Mouse (Mus musculus) cerebellum, adult 2 months (tissue): Measurements from ENCODE around the gene Rps7. TPM values are rescaled to one million over a fixed set of nuclear protein-coding genes. Genes with fewer than 3 reads are reported as not detected.

Experiments used
- DNase-seq, 2 experiments: peaks; one replicate each; pipeline ENCODE4 v3.0.0; 2021
- H3K27ac ChIP-seq: fragments of 200-500 bp; 2 replicates; pipeline ENCODE4 v1.5.1; 2012; ENCODE audit warnings: low read length, control low read depth, inconsistent platforms; ENCODE audit not compliant: insufficient read depth
- H3K27me3 ChIP-seq: fragments of 200-500 bp; 2 replicates; pipeline ENCODE4 v1.6.1; 2012; ENCODE audit warnings: inconsistent platforms, mild to moderate bottlenecking, low read length, moderate library complexity; ENCODE audit not compliant: control insufficient read depth, insufficient read depth
- H3K4me1 ChIP-seq: fragments of 200-500 bp; 2 replicates; pipeline ENCODE4 v1.6.1; 2011; ENCODE audit warnings: low read length; ENCODE audit not compliant: control insufficient read depth, insufficient read depth
- H3K4me3 ChIP-seq: fragments of 200-500 bp; replicated peaks from 2 replicates; pipeline ENCODE3; 2011; ENCODE audit warnings: mild to moderate bottlenecking, low read depth, low read length, control low read depth; ENCODE audit not compliant: insufficient read depth
- CTCF ChIP-seq: fragments of 200-500 bp; IDR thresholded peaks from 2 replicates; pipeline ENCODE4 v1.5.1; 2011; ENCODE audit warnings: low read depth, mild to moderate bottlenecking, control low read depth, low read length, moderate library complexity, borderline replicate concordance; ENCODE audit not compliant: insufficient read depth
- POLR2A ChIP-seq: fragments of 200-500 bp; IDR thresholded peaks from 2 replicates; pipeline ENCODE4 v1.6.1; 2011; ENCODE audit warnings: low read length, control low read depth, borderline replicate concordance; ENCODE audit not compliant: insufficient read depth
- WGBS: fragments of 180-500 bp; shearing (Covaris S2); methylation state at CpG from one replicate; pipeline ENCODE4 v1.1.7; 2018; 5-methylcytosine and 5-hydroxymethylcytosine counted together
- polyA plus RNA-seq: library from polyadenylated mRNA; depleted of rRNA; stranded (reverse); fragments of >200 nt; gene quantifications from 2 replicates; pipeline ENCODE4 v1.2.3, GENCODE M21; 2012

Rps7 gene
- polyA plus RNA-seq, 1 experiment = 310 TPM

DNA sequence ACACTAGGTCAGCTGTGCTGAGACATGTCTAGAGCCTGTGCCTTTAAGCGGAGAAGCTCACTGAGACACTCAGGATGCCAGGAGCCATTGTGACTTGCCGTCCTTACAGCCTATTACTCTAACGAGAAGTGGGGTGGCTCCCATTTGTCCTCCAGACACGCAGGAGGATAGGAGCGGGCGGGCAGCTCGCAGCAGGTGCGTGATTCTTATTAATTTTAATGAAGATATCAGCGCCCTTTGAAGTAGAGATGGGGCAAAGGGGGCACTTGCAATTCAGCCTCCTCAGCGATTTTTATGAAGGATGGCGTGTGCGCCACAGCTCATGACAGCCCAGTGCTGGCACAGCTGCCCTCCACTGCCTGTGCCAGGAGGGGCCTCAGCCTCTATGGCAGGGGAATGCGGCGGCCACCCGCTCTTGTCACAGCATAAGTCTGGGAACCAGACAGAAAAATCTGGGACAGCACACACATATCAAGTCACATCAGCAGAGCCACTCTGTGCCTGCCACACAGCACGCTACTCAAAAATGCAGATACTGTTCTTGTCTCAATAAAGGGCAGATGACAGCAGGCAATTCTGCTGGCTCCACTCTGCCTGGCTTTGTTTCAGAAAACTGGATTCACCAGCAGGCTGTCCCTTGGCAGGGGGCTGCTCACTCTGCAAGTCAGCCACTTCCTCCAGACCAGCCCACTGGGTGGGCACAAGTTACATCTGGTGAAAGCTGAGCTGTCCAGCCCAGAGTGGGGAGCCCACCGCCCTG is 28.0 kb downstream of the Rps7 start:
- no peaks in the 10 kb centered on the region for H3K27me3 ChIP-seq
- TF ChIP-seq POLR2A (peak; percentile 20; the same call in 1 of the 2 replicates), CTCF (no peak)
- H3K27ac ChIP-seq = 0 out of 2 replicates have a peak overlapping the region, but pooled peaks have one; percentile 3
- H3K4me3 ChIP-seq = peak overlapping the region; percentile 48
- peak; percentile 54 to 62 for DNase-seq
- WGBS = 6% methylated on average over 17 of the region's 17 CpGs
- peaks cover 11% of the 10 kb centered on the region for H3K4me1 ChIP-seq

DNA sequence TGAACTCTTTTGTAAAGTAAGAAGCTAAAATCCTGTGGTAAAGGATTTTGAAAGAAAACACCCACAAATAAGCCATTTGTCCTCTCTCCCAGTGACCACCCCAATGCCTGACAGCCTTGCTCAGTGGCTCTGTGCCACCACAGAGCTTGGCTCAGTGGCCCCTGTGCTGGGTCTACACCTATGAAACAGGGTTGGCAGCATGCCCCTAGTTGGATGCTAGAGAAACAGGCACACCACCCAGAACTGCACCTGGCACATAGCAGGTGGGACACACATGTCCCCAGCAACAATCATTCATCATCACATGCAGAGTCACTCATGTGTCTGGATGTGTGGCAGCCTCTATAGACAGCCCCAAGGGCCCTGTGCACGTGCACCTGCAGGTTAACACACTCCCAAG is 32.3 kb downstream of the Rps7 start:
- Histone ChIP-seq H3K4me1 (peaks cover 19% of the 10 kb centered on the region), H3K4me3 (no peak overlapping the region), H3K27ac (no peak overlapping the region), H3K27me3 (no peaks in the 10 kb centered on the region)
- TF ChIP-seq CTCF (no peak), POLR2A (no peak)
- DNase-seq = peak; percentile 14 to 28
- WGBS = 61% methylated on average over 1 of the region's 1 CpGs

DNA sequence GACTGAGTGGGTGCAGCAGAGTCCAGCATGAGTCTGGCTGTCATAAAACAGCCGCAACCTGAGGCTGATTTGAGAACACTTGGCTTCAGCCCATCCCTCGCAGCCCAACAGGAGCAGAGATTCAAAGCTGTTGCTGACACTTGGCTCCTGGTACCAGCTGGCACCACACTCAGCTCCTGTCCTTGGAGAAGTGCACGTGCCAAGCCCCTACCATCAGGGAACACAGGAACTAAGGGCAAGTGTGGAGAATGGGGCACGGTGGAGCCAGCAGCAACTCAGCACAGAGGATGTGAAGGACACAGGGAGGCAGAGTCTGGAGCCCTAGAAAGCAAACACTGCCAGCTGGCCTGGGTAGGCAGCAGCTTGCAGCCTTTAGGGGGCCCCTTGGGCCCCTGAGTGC is 33.5 kb downstream of the Rps7 start:
- TF ChIP-seq POLR2A (no peak), CTCF (no peak)
- no peak overlapping the region for H3K27ac ChIP-seq
- 2% methylated on average over 4 of the region's 4 CpGs for WGBS
- DNase-seq = peak; percentile 71 to 82
- H3K27me3 ChIP-seq = no peaks in the 10 kb centered on the region
- H3K4me1 ChIP-seq = peaks cover 14% of the 10 kb centered on the region
- H3K4me3 ChIP-seq = no peak overlapping the region

DNA sequence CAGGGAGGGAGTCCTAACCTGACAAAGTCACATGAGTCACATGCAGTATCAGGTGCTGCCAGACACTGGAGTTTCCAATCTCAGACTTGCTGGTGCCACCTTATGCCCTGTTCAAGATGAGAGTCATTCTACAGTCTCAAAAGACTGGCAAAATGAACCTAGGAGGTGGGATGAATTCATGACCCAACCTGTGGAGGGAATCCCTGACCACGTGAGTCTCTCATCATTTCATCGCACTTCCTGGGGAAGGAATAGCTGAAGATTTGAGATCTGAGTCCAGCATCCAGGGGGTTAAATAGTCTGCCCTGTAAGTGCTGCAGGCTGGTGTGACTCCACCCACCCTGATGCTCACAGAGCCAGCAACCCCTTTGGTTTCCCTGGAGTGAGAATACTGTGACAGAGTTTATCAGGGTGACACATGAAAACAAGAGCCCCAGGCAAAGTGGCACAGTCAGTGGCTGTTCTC is 37.2 kb downstream of the Rps7 start:
- DNase-seq = no peak
- 77% methylated on average over 2 of the region's 2 CpGs for WGBS
- peaks cover 10% of the 10 kb centered on the region for H3K4me1 ChIP-seq
- H3K27me3 ChIP-seq = no peaks in the 10 kb centered on the region
- no peak overlapping the region for H3K4me3 ChIP-seq
- no peak for TF ChIP-seq CTCF
- TF ChIP-seq POLR2A = no peak
- H3K27ac ChIP-seq = no peak overlapping the region

- WGBS = 59% methylated on average over 3 of the region's 3 CpGs
These were observed 37.6 kb downstream of the Rps7 start for GRCm38 (mm10) chr12:28598110-28598509.

GRCm38 (mm10) chr12:28597699-28598098 is 38.1 kb downstream of the Rps7 start:
- peaks cover 8% of the 10 kb centered on the region for H3K4me1 ChIP-seq
- no peak for TF ChIP-seq POLR2A
- TF ChIP-seq CTCF = no peak
- 66% methylated on average over 9 of the region's 9 CpGs for WGBS
- no peak overlapping the region for H3K4me3 ChIP-seq
- no peak overlapping the region for H3K27ac ChIP-seq
- no peaks in the 10 kb centered on the region for H3K27me3 ChIP-seq
- DNase-seq = no peak

More at GRCm38 (mm10) chr12:28598110-28598509, 37.6 kb downstream of the Rps7 start:
- no peak for TF ChIP-seq CTCF
- no peak for TF ChIP-seq POLR2A
- Histone ChIP-seq H3K27ac (no peak overlapping the region), H3K4me1 (peaks cover 8% of the 10 kb centered on the region), H3K4me3 (no peak overlapping the region), H3K27me3 (no peaks in the 10 kb centered on the region)
- no peak for DNase-seq

DNA sequence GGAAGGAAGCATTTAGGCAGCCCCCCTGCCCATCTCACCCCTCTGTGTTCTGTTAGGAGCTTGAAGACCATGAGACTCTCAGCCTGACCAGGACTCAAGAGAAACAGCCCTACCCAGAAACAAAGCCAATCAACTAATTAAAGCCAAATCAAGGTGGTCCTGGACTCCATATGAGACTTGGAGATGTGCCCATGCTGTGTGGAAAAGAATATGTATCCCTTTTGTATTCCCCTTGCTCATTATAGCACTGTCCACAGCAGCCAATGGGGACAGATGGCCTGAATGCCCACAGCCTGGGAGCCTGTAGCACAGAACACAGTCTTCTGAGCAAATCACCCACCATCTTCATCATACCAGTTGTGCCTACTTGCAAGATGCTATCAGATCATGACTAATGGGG is 38.9 kb downstream of the Rps7 start:
- Histone ChIP-seq H3K27ac (no peak overlapping the region), H3K27me3 (no peaks in the 10 kb centered on the region), H3K4me3 (no peak overlapping the region), H3K4me1 (peaks cover 4% of the 10 kb centered on the region; the same call in 1 of the 2 replicates)
- DNase-seq = no peak
- no peak for TF ChIP-seq POLR2A
- no peak for TF ChIP-seq CTCF

- Histone ChIP-seq H3K4me1 (no peaks in the 10 kb centered on the region; the same call in 1 of the 2 replicates), H3K4me3 (no peak overlapping the region), H3K27me3 (no peaks in the 10 kb centered on the region), H3K27ac (no peak overlapping the region)
- TF ChIP-seq CTCF = no peak
- no peak for TF ChIP-seq POLR2A
- 42% methylated on average over 13 of the region's 13 CpGs for WGBS
- peak in 1 of 2 experiments; percentile 22 for DNase-seq
These were observed 45.3 kb downstream of the Rps7 start for GRCm38 (mm10) chr12:28590428-28590827.
